Mouse (Mus musculus): ENCODE measurements around the gene Satb2.

- TF ChIP-seq RAD21 (IDR thresholded peaks at IDR 0.05; ENCODE audit: low read depth, low read length) (no peak), CTCF (conservative IDR thresholded peaks at IDR 0.05 in 1 of 2, IDR thresholded peaks at IDR 0.05 in 1 of 2; ENCODE audit: low read depth in 2 of 2, low read length in 2 of 2) (no peak), KAT2A (IDR thresholded peaks at IDR 0.05; ENCODE audit: insufficient replicate concordance, low read length) (no peak), POLR2AphosphoS2 (IDR thresholded peaks at IDR 0.05; ENCODE audit: low read depth, low read length) (no peak), POLR2A (IDR thresholded peaks at IDR 0.05; ENCODE audit: low read depth, low read length) (no peak), USF1 (IDR thresholded peaks at IDR 0.05; ENCODE audit: low read depth, low read length) (no peak), CHD1 (IDR thresholded peaks at IDR 0.05; ENCODE audit: low read depth, low read length) (no peak)
These were observed 155.7 kb downstream of the Satb2 start for GRCm38 (mm10) chr1:56822735-56823134.

All from CH12.LX (cell line).